Mouse (Mus musculus): ENCODE data around the gene Gm20604. TPM values are rescaled to one million over a fixed set of nuclear protein-coding genes. Genes with fewer than 3 reads are reported as not detected.

The Gm20604 gene
- 5.2 and 6.1 TPM in 2 replicates for total RNA-seq (2015; ENCODE audit: low replicate concordance)
- total RNA-seq (2017; ENCODE audit: low replicate concordance) = 1.2 and 3.2 TPM in 2 replicates

DNA sequence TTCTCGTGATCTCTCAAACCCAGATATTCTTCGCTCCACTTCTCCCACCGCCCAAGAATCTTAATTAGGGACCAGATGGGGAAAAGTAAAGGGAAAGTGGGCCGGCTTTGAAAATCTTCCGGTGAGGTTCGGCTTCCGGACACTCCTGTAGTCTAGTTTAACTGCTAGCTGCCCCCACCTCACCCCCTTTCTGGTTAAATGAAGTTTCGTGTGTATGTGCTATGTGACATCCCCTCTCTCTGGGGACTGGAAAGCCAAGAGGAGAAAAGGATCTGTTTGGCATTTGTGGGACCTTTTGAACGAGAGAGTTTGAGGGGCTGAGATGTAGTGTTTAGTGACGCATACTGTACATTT is at the start of gene Gm20604:
Gene Gm20604 (minus strand): TSS at position 270 of the 354 bp plus-strand sequence.
- no peak for ATAC-seq (replicated peaks; ENCODE audit: low FRiP score, poor library complexity, severe bottlenecking)

- ATAC-seq (replicated peaks; ENCODE audit: low FRiP score, poor library complexity, severe bottlenecking) = no peak
Observed at GRCm38 (mm10) chr12:102799528-102799927, 41.1 kb upstream of the Gm20604 start.

DNA sequence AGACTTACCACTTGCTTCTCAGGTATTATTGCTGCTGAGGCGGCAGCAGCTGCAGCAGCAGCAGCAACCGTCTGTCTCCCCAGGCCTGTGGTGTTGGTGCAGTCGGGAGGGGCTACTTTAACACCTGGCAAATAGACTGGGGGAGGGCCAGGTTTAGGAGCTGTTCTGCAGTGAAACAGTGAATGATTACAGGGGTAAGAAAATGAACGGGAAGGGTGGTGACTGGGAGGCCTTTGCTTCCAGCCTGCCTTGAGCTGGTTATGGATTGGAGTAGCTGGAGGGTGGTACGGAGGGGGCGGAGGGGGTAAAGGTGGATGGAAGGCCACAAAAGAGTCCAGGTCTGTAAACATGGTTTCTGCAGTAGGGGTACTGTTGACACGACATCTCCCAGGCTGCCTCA is 29.5 kb upstream of the Gm20604 start:
- ATAC-seq (replicated peaks; ENCODE audit: low FRiP score, poor library complexity, severe bottlenecking) = no peak

DNA sequence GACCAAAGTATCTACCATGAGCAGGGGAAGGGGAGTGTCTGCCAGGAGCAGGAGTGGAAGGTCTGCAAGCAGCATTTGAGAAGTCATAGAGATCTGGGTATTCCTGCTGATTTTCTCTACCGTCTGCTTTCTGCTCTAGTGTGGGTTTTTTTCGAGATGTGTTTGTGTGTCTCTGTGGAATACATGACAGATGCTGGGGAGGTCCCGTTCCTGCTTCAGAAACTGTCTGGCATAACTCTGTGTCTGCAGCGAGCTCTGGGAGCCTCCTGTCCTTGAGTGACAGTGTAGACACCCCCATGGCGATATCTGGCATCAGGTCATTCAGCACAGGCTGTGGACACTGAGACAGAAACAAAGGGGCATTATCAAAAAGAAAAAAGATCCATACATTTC is 27.1 kb upstream of the Gm20604 start:
- ATAC-seq (replicated peaks; ENCODE audit: low FRiP score, poor library complexity, severe bottlenecking) = no peak

DNA sequence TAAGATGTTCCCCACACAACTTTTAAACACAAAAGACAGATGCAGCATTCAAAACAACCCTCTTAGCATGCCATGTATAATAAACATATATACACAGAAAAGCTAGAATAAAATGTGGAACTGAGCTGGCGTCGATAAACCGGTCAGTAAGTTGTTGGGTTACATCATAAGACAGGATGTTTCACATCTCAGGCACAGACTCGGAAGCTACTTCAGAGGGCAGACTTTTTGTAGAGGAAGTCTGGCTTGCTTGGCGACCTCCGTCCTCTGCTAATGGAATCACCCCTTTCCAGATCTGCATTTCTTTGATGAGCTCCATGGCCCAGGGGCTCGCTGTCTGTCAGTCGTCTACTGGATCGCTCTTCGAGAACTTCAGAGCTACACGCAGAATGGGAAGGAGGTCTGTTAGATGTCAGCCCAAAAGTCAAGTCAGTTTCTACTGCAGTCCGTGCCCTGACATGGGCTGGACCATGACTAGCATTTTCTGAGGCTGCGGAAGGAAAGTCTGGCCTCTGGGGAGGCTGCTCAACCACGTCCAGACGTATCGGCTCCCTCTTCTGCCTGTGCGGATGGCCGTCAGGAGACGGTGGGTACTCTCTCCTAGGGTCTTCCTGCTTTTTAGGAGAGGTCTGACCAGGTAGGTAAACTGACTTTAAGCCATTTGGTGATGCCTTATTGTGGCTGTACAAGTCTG is 26.6 kb upstream of the Gm20604 start:
- no peak; the same call in 1 of the 2 replicates for ATAC-seq (replicated peaks; ENCODE audit: low FRiP score, poor library complexity, severe bottlenecking)

DNA sequence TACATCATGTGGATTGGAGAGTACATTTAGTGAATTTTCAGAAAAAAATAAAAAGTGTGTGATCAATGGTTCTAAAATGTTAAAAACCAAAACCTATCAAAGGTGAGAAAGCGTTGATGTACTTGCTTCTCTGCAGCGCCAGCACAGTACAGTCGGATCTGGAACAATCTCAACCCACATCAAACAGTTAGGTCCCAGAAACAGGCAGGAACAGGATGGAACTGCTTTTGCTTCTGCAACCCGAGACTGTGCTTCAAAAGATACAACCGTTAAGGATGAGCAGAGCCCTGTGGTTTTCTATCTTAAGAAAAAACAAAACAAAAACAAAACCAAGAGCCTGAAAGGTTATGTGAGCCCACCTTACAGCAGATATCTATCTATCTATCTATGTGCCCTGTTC is 24.4 kb upstream of the Gm20604 start:
- ATAC-seq (replicated peaks; ENCODE audit: low FRiP score, poor library complexity, severe bottlenecking) = no peak

- ATAC-seq (replicated peaks; ENCODE audit: low FRiP score, poor library complexity, severe bottlenecking) = no peak
Observed at GRCm38 (mm10) chr12:102779452-102779851, 21.0 kb upstream of the Gm20604 start.

DNA sequence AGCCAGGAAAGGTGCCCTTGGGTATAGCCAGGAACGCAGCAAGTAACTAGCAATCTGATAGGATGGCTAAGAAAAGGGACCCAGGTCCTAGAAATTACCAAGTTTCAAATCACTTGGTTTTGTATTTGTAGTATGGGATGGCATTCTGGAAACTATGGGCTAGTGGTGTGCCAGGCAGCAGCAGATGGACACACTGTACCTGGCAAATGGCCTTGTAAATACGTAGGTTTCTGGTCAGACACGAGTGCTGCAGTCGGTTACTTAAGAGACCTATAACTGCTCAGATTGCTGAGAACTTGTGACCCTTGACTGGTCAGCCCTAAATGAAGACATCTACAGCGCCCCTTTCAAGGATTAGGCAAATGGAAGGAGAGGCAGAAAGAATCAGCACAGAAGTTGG is 19.7 kb upstream of the Gm20604 start:
- no peak for ATAC-seq (replicated peaks; ENCODE audit: low FRiP score, poor library complexity, severe bottlenecking)

DNA sequence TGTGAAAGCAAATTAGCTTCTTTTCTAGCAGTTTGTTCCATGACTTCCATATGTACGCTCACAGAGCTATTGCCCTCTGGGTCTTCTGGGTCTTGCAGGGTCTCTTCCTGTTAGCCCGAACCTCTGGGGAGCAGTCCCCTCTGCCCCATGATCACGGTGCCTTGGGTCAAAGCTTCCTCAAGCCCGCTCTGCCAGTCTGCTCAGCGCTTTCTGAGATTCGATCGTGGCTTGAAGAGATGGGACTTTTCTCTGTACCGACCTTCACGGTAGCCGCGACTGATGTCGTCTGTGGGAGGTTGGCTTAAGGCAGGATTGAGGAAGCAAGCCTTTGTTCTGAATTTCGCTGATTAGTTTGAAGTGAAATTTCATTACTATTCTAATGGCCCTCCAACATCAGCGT is 17.6 kb upstream of the Gm20604 start:
- ATAC-seq (replicated peaks; ENCODE audit: low FRiP score, poor library complexity, severe bottlenecking) = no peak

DNA sequence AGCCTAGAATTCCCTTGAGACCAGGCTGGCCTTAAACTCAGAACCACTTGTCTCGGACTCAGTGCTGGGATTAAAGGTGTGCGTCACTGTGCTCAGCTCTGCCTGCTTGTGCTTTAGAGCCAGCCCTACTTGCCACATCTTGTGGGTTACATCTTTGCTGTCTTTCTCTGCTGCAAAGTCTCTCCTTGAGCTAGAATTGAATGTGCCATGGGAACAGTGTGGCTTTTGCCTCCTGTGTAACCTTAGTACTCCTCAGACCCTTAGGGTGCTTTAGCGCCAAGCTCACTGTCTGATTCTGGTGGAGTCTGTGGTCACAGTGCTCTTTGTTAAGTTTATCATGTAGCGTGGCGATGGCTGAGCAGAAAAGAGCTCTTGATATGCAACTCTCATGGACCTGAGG is 14.2 kb upstream of the Gm20604 start:
- ATAC-seq (replicated peaks; ENCODE audit: low FRiP score, poor library complexity, severe bottlenecking) = no peak

- no peak for ATAC-seq (replicated peaks; ENCODE audit: low FRiP score, poor library complexity, severe bottlenecking)
Observed at GRCm38 (mm10) chr12:102771601-102772000, 13.1 kb upstream of the Gm20604 start.

DNA sequence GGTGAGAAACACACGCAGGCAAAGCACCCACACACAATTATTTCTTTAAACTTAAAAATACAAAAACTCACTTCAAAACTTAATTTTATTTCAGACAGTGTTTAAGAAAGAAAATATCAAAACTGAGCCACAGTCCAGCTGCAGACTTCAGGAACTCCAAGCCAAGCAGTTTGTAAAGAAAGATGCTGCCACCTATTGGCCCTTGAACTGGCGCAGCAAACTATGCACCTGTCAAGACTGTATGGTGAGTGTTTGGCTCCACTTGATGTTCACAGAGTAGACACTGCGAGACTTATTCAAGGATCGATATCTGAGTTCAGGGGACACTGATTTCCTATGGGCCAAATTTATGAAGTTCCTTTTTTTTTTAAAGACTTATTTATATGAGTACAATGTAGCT is 10.5 kb upstream of the Gm20604 start:
- ATAC-seq (replicated peaks; ENCODE audit: low FRiP score, poor library complexity, severe bottlenecking) = 0 out of 2 replicates have a peak, but pooled peaks have one; percentile 42

DNA sequence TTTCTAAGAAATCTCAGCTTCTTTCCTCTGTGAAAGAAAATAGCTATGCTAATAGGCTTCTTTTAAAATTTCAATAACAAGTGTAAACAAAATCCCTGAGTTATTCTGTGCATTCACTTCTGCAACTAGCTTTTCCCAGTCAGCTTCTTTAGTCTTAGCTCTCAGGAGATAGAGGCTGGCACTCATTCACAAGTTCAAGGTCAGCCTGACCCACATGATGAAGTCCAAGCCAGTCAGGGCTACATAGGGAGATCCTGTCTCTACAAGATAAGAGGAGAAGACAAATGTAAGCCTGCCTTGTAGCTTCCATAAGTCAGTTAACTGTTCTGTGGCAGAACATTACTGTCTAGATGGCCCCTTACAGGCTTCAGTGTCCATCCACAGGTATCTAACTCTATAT is 5.2 kb upstream of the Gm20604 start:
- ATAC-seq (replicated peaks; ENCODE audit: low FRiP score, poor library complexity, severe bottlenecking) = no peak

GRCm38 (mm10) chr12:102761668-102762067 is 3.2 kb upstream of the Gm20604 start:
- no peak for ATAC-seq (replicated peaks; ENCODE audit: low FRiP score, poor library complexity, severe bottlenecking)

- ATAC-seq (replicated peaks; ENCODE audit: low FRiP score, poor library complexity, severe bottlenecking) = no peak
Observed at GRCm38 (mm10) chr12:102758936-102759335, 464 bp upstream of the Gm20604 start.

DNA sequence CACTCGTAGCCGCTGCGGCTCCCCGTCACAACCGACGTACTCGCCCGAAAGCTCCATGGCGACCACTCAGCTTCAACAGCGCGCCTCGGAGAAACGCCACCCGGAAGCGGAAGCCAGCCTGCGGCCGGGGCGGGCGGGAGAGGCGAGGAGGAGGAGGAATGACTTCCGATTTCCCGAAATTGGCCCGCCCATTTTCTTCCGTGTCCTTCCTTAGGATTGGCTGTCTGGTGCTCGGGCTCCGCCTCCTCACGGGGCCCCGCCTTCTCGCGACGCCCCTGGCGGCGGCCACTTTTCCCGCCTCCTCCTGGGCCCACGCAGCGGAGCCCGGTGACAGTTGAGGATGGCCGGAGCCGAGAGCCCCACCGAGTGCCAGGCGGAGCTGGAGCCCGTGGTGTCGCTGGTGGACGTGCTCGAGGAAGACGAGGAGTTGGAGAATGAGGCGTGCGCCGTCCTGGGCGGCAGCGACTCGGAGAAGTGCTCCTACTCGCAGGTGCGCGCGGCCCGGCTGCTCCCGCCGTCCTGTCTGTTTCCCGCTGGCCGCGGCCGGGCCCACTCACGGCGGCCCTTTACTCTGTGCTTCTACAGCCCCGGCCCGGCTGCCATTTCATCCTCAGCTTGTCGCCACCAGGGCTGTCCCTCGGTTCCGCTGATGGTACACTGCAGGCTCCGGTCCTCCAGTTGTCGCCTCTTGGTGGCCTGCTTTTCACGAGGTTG is 626 bp downstream of the Gm20604 start, which contains the start of the genes Gm28051, Gon7 and Ubr7:
Gene Gm28051 (minus strand): TSS at position 77 of the 714 bp plus-strand sequence.
Gene Gon7 (minus strand): TSS at position 115 of the 714 bp plus-strand sequence.
Gene Ubr7 (plus strand): TSS at position 279 of the 714 bp plus-strand sequence.
- peak; percentile 96 for ATAC-seq (replicated peaks; ENCODE audit: low FRiP score, poor library complexity, severe bottlenecking)

DNA sequence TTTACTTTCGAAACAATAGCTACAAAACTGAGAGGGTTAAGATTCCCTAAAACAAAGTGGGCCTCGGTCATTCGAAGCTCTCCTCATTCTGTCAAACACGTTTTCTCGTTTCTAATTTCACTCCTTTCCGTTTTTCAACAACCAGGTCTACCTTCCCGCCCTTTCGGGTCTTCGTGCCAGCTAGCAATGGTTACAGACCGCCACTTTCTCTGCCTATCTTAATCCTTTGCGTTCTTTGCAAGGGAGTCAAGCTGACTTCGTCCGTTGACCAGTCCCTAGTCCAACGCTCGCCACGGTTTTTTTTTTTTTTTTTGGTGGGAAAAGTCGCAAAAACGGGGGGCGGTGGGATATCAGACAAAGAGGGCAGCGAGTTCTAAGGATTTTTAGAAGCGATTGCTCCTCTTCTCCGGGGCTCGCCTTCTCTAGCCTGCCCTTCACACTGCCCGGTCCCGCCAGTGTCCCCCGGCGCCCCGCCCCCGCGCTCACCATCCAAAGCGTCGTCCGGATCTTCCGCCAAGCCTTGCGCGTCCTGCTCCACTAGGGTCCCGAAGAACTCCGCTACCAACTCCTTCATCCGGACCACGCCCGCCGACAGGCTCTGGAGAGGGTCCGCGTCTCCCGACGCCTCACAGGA is 1.3 kb downstream of the Gm20604 start:
- peak; percentile 77 for ATAC-seq (replicated peaks; ENCODE audit: low FRiP score, poor library complexity, severe bottlenecking)

DNA sequence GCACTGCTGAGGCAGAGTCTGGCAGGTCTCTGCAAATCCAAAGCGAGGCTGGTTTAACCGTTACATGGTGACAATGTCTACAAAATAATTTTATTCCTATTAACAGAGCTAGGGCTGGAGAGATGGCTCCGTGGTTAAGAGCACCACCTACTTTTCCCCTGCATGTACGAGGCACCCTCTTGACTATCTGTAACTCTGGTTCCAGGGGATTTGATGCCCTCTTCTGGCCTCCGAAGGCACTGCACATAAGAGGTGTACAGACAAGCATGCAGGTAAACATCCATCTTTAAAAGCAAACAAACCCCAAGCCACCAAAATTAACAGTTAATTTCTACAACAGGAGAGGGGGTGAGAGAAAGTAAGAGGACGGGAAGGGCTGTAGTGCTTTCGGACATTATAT is 2.2 kb downstream of the Gm20604 start:
- no peak for ATAC-seq (replicated peaks; ENCODE audit: low FRiP score, poor library complexity, severe bottlenecking)

GRCm38 (mm10) chr12:102748256-102748655 is 10.2 kb downstream of the Gm20604 start:
- no peak for ATAC-seq (replicated peaks; ENCODE audit: low FRiP score, poor library complexity, severe bottlenecking)

- no peak for ATAC-seq (replicated peaks; ENCODE audit: low FRiP score, poor library complexity, severe bottlenecking)
Observed at GRCm38 (mm10) chr12:102744839-102745238, 13.6 kb downstream of the Gm20604 start.

Measured in erythroblast, adult 5-6 weeks (primary cell).